Mouse (Mus musculus): ENCODE results near the gene Bcl9.

Gene Bcl9

GRCm38 (mm10) chr3:97167126-97167525 is 130.6 kb downstream of the Bcl9 start:
- no peak for DNase-seq

GRCm38 (mm10) chr3:97164477-97164876 is 133.2 kb downstream of the Bcl9 start:
- no peak for DNase-seq

GRCm38 (mm10) chr3:97161773-97162172 is 135.9 kb downstream of the Bcl9 start:
- no peak for DNase-seq

GRCm38 (mm10) chr3:97160908-97161307 is 136.8 kb downstream of the Bcl9 start:
- peak in 1 of 2 experiments; percentile 11 for DNase-seq

- DNase-seq: no peak
These were observed 137.7 kb downstream of the Bcl9 start for GRCm38 (mm10) chr3:97159986-97160385.

GRCm38 (mm10) chr3:97159509-97159850 is 138.2 kb downstream of the Bcl9 start:
- DNase-seq: no peak

- DNase-seq: peak; percentile 91 to 92
These were observed 138.9 kb downstream of the Bcl9 start, which contains the start of gene Acp6 for GRCm38 (mm10) chr3:97158611-97159508. Gene Acp6 (plus strand): TSS chr3:97158777.

- DNase-seq: peak; percentile 64 to 88
These were observed 139.6 kb downstream of the Bcl9 start for GRCm38 (mm10) chr3:97157958-97158599.

GRCm38 (mm10) chr3:97157308-97157707 is 140.4 kb downstream of the Bcl9 start:
- DNase-seq: no peak

GRCm38 (mm10) chr3:97156431-97156830 is 141.3 kb downstream of the Bcl9 start:
- DNase-seq: no peak
